In genomic region chr6:134222248-134222929, GRCm38 (mm10) we compare ENCODE assay signal across 12 mouse cellular contexts.
DNase-seq lines count a peak whose midpoint lies in the region; ATAC-seq and TF ChIP-seq lines count a peak whose summit lies in the region.
"Had no signal": no experiment of that assay in that cellular context is flagged by ENCODE, and none has a peak within 500 bp of the region (broad histone marks: within the 10 kb centered on the region; RNA-seq: fewer than 3 reads in every experiment).

No protein-coding gene starts in this region.

- peaks cover 15% of the 10 kb centered on the region for H3K4me1 ChIP-seq in brown adipose tissue, adult 24 weeks (ENCODE audit: control insufficient read depth, insufficient read depth, insufficient read length, low read length)
- H3K4me1 ChIP-seq in lung, postnatal 0 days (ENCODE audit: insufficient read depth, low read depth, low read length), result peaks cover 13% of the 10 kb centered on the region; the same call in 1 of the 2 replicates

- no peak overlapping the region for H3K9ac ChIP-seq in lung, postnatal 0 days (replicated peaks; ENCODE audit: low read depth)
- H3K9ac ChIP-seq: embryonic facial prominence, embryonic 12.5 days; liver, embryonic 14.5 days; midbrain, embryonic 13.5 days had no signal

- no peak overlapping the region for H3K4me2 ChIP-seq in lung, postnatal 0 days (replicated peaks; ENCODE audit: low read depth, low read length)
- H3K4me2 ChIP-seq: embryonic facial prominence, embryonic 12.5 days; midbrain, embryonic 13.5 days had no signal

- H3K36me3 ChIP-seq in lung, postnatal 0 days (ENCODE audit: insufficient read depth, low read length), result no peaks in the 10 kb centered on the region

- peak; percentile 94 for ATAC-seq in lung, postnatal 0 days
- ATAC-seq: midbrain, embryonic 13.5 days had no signal

- DNase-seq in adrenal gland, adult 2 months, result peak; percentile 81
- no peak for DNase-seq in adrenal gland, adult 18-20 months (ENCODE audit: low spot score in 2 of 2)
- DNase-seq in kidney, adult 11 months, result peak; percentile 82
- DNase-seq in kidney, postnatal 4 days, result no peak
- peak; percentile 92 for DNase-seq in lung, postnatal 0 days (ENCODE audit: low spot score)
- DNase-seq in c-Kit-positive CD71-positive TER-119-positive erythroid progenitor cells, embryonic 14.5 days (ENCODE audit: low spot score), result no peak
- DNase-seq in right cerebral cortex, adult 2 months (ENCODE audit: low spot score in 2 of 2), result no peak
- DNase-seq: cerebellum, adult 11 months had no signal

- TF ChIP-seq CTCF in lung, postnatal 0 days (IDR thresholded peaks at IDR 0.05), result no peak

- H3K27ac ChIP-seq in brown adipose tissue, adult 24 weeks (replicated peaks; ENCODE audit: low read depth, low read length), result peak overlapping the region; percentile 42; the same call in 1 of the 2 replicates
- H3K27ac ChIP-seq in lung, postnatal 0 days (ENCODE audit: low read length), result peak overlapping the region; percentile 27; the same call in 1 of the 2 replicates
- H3K27ac ChIP-seq: embryonic facial prominence, embryonic 12.5 days; liver, embryonic 14.5 days; midbrain, embryonic 13.5 days had no signal

- H3K9me3 ChIP-seq in lung, postnatal 0 days (ENCODE audit: low read length), result no peaks in the 10 kb centered on the region
- H3K9me3 ChIP-seq: embryonic facial prominence, embryonic 12.5 days; midbrain, embryonic 13.5 days had no signal

- 40% methylated on average over 8 of the region's 8 CpGs for WGBS in lung, postnatal 0 days

- no peak overlapping the region for H3K4me3 ChIP-seq in brown adipose tissue, adult 24 weeks (ENCODE audit: insufficient read depth, low read depth, low read length)
- no peak overlapping the region for H3K4me3 ChIP-seq in lung, postnatal 0 days (ENCODE audit: low read depth, low read length)
- H3K4me3 ChIP-seq: embryonic facial prominence, embryonic 12.5 days; midbrain, embryonic 13.5 days had no signal

- no peaks in the 10 kb centered on the region for H3K27me3 ChIP-seq in lung, postnatal 0 days (replicated peaks; ENCODE audit: insufficient read depth, low read length)
- H3K27me3 ChIP-seq: embryonic facial prominence, embryonic 12.5 days; midbrain, embryonic 13.5 days had no signal

- peak; percentile 92 for TF ChIP-seq EP300 in lung, postnatal 0 days (IDR thresholded peaks at IDR 0.05)

Comparison
In these comparisons a context has a peak if more than half of its experiments do, and no peak if none do; other contexts are left out.
1. DNase-seq: peak in adrenal gland, adult 2 months (single experiment), kidney, adult 11 months (single experiment) and lung, postnatal 0 days (single experiment); none in adrenal gland, adult 18-20 months (0 of 2), kidney, postnatal 4 days (0 of 2), c-Kit-positive CD71-positive TER-119-positive erythroid progenitor cells, embryonic 14.5 days (single experiment) and right cerebral cortex, adult 2 months (0 of 2).